Mouse (Mus musculus) midbrain, embryonic 14.5 days (tissue): ENCODE results near the gene Grhl3. TPM values are rescaled to one million over a fixed set of nuclear protein-coding genes. Genes with fewer than 3 reads are reported as not detected.

Source experiments
- ATAC-seq: fragments of 200-750 bp; cut with Nextera tagmentation; 2 replicates; pipeline ENCODE4 v1.8.0; 2017; ENCODE audit warnings: moderate number of reproducible peaks, moderate library complexity; ENCODE audit not compliant: low FRiP score, low TSS enrichment
- DNase-seq: peaks from one replicate; pipeline ENCODE4 v3.0.0-alpha.2; 2015
- H3K27ac ChIP-seq: fragments of 300-500 bp; sonication (generic); replicated peaks from 2 replicates; pipeline ENCODE4 v1.5.1; 2014; ENCODE audit warnings: mild to moderate bottlenecking, low read depth, low read length, moderate library complexity
- H3K27me3 ChIP-seq: fragments of 300-500 bp; sonication (generic); 2 replicates; pipeline ENCODE4 v1.6.1; 2014; ENCODE audit warnings: low read length, control low read depth, mixed read lengths; ENCODE audit not compliant: control insufficient read depth, insufficient read depth
- H3K36me3 ChIP-seq: fragments of 300-500 bp; sonication (generic); 2 replicates; pipeline ENCODE4 v1.6.1; 2014; ENCODE audit warnings: low read length, control low read depth; ENCODE audit not compliant: control insufficient read depth, insufficient read depth
- H3K4me1 ChIP-seq: fragments of 300-500 bp; sonication (generic); 2 replicates; pipeline ENCODE4 v1.6.1; 2014; ENCODE audit warnings: mild to moderate bottlenecking, antibody characterized with exemption, low read length, control low read depth; ENCODE audit not compliant: control insufficient read depth, insufficient read depth
- H3K4me2 ChIP-seq: fragments of 300-500 bp; sonication (generic); 2 replicates; pipeline ENCODE4 v1.6.1; 2014; ENCODE audit warnings: mild to moderate bottlenecking, low read length, moderate library complexity
- H3K4me3 ChIP-seq: fragments of 300-500 bp; sonication (generic); replicated peaks from 2 replicates; pipeline ENCODE4 v1.5.1; 2014; ENCODE audit warnings: low read depth, low read length
- H3K9ac ChIP-seq: fragments of 300-500 bp; sonication (generic); replicated peaks from 2 replicates; pipeline ENCODE4 v1.6.1; 2014; ENCODE audit warnings: mild to moderate bottlenecking, low read length, moderate library complexity
- H3K9me3 ChIP-seq: fragments of 300-500 bp; sonication (generic); 2 replicates; pipeline ENCODE4 v1.6.1; 2016; ENCODE audit warnings: low read length, control low read depth, mixed read lengths; ENCODE audit not compliant: control insufficient read depth
- WGBS: fragments of 180-500 bp; shearing (Covaris S2); extraction: QIAGEN DNeasy Blood & Tissue Kit; methylation state at CpG from one replicate; pipeline ENCODE4 v1.1.7; 2014; 5-methylcytosine and 5-hydroxymethylcytosine counted together
- polyA plus RNA-seq: library from polyadenylated mRNA; unstranded; fragments of >200 nt; fragmentation: Nextera tagmentation; extraction: Ambion mirVana; gene quantifications from 2 replicates; pipeline ENCODE4 v1.2.1, GENCODE M21; 2014

Grhl3 gene
- polyA plus RNA-seq, 1 experiment from 2014 or later, result 1.6 TPM

DNA sequence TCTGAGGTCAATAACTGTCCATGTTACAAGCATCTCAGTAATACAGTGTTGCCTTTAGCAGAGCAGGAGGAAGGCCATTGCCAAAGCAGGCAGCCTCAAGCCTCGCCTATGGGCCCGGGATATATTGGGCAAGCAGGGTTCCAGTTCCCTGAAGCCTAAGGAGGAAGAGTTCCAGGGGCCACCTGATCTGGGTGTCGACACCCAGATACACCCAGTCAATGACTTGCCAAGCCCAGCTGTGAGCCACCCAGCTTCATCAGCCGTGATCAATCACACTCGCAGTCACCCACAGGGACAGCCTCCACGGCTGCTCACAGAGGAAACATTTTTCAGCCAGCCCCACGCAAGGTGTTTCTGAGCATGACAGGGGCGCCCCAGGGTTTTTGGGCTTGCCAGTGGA lies 5.9 kb downstream of the Grhl3 start:
- Histone ChIP-seq H3K27ac (no peak overlapping the region), H3K9ac (no peak overlapping the region), H3K4me1 (peaks cover 41% of the 10 kb centered on the region), H3K9me3 (no peaks in the 10 kb centered on the region), H3K36me3 (no peaks in the 10 kb centered on the region), H3K27me3 (peaks cover 30% of the 10 kb centered on the region; the same call in 1 of the 2 replicates), H3K4me2 (no peak overlapping the region), H3K4me3 (no peak overlapping the region)
- 74% methylated on average over 8 of the region's 8 CpGs for WGBS
- DNase-seq (no peak), ATAC-seq (no peak)

DNA sequence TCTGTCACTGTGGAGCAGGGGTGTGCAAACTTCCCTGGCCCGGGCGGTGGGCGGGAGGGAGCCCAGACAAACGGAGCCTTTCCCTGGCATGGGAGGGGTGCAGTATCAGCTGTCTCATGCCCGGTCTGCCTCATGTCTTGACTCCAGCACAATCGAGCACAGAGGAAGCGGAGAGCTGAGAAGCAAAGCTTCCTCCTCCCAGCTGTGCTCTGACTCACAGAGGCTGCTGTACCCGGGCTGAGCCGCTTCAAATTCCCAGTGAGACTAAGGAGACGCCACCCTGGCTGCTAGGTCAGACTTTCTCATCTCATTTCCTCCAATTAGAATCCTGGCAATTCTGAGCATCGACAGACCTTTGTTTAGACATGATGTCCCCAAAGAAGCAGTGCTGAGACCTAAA lies 6.4 kb downstream of the Grhl3 start:
- no peak overlapping the region for H3K9ac ChIP-seq
- no peak for ATAC-seq
- DNase-seq, result no peak
- no peaks in the 10 kb centered on the region for H3K36me3 ChIP-seq
- H3K27me3 ChIP-seq, result peaks cover 25% of the 10 kb centered on the region; the same call in 1 of the 2 replicates
- no peak overlapping the region for H3K27ac ChIP-seq
- H3K4me2 ChIP-seq, result no peak overlapping the region
- WGBS, result 39% methylated on average over 11 of the region's 11 CpGs
- H3K4me1 ChIP-seq, result peaks cover 38% of the 10 kb centered on the region
- no peak overlapping the region for H3K4me3 ChIP-seq
- H3K9me3 ChIP-seq, result no peaks in the 10 kb centered on the region

DNA sequence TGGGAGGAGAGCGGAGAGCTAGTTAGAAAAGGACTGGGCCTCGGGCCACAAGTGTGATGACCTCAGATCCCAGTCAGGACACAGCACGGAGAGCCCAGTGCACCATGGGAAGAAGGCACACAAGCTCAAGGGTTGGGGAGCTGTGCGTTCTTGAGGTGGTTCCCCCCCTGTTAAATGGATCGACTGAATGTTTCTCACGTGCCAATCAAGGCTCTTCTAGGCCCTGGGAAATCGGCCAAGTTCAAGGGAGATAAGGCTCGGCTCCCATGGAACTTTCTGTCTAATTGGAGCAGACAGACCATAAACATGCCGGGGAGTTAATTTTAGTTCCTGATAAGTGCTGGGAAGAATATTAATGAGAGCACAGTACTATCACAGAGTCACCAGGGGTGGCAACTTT lies 8.0 kb downstream of the Grhl3 start:
- no peak overlapping the region for H3K27ac ChIP-seq
- WGBS, result 39% methylated on average over 9 of the region's 9 CpGs
- DNase-seq, result peak; percentile 60
- peaks cover 10% of the 10 kb centered on the region; the same call in 1 of the 2 replicates for H3K27me3 ChIP-seq
- no peak overlapping the region for H3K9ac ChIP-seq
- no peaks in the 10 kb centered on the region for H3K9me3 ChIP-seq
- no peak for ATAC-seq
- H3K4me1 ChIP-seq, result peaks cover 26% of the 10 kb centered on the region
- no peak overlapping the region for H3K4me2 ChIP-seq
- H3K4me3 ChIP-seq, result no peak overlapping the region
- H3K36me3 ChIP-seq, result no peaks in the 10 kb centered on the region

DNA sequence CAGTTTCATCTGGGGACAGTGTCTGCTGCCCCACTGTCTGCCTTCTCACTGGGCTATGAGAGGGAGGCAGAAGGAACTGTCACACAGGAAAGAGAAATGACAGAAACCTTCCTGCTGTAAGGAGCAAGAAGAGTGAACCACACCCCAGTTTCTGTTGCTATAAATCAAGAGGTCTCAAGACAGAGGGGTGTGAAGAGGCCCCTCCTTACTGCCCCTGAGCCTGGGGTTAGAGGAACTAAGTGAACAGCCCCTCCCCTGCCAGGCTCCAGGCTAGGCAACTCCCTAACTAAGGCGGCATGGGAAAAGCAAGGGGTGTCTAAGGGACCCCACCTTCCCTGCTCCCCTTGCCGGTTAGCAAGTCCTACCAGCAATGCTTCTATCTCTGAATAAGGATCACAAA lies 9.6 kb downstream of the Grhl3 start:
- Histone ChIP-seq H3K4me1 (peaks cover 18% of the 10 kb centered on the region), H3K4me2 (no peak overlapping the region), H3K27ac (no peak overlapping the region), H3K4me3 (no peak overlapping the region), H3K27me3 (peaks cover 2% of the 10 kb centered on the region; the same call in 1 of the 2 replicates), H3K9me3 (no peaks in the 10 kb centered on the region), H3K9ac (no peak overlapping the region), H3K36me3 (no peaks in the 10 kb centered on the region)
- WGBS, result 56% methylated on average over 2 of the region's 2 CpGs
- no peak for ATAC-seq
- no peak for DNase-seq

DNA sequence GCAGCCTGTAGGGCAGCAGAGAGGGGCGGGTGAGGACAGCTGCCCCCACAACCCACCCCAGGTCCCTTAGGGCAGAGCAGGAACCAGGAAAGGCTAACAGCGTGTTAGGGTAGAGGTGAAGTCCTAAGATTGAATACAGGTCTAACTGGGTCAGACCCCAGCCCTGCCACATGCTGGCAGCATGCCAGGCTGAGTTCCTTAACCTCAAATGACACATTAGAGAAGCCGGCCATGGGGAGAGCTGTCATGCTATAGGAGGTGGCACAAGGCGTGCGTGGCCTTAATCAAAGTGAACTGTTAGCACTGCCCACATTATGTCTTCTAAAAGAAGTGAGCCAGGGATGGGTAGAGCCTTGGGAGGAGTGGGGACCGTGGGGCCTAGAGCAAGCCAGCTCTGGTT lies 24.1 kb downstream of the Grhl3 start:
- 69% methylated on average over 6 of the region's 6 CpGs for WGBS
- H3K27me3 ChIP-seq, result no peaks in the 10 kb centered on the region
- peaks cover 28% of the 10 kb centered on the region for H3K4me1 ChIP-seq
- ATAC-seq, result no peak
- DNase-seq, result no peak
- H3K36me3 ChIP-seq, result no peaks in the 10 kb centered on the region
- no peak overlapping the region for H3K27ac ChIP-seq
- H3K9ac ChIP-seq, result no peak overlapping the region
- H3K9me3 ChIP-seq, result no peaks in the 10 kb centered on the region
- no peak overlapping the region for H3K4me2 ChIP-seq
- H3K4me3 ChIP-seq, result no peak overlapping the region

DNA sequence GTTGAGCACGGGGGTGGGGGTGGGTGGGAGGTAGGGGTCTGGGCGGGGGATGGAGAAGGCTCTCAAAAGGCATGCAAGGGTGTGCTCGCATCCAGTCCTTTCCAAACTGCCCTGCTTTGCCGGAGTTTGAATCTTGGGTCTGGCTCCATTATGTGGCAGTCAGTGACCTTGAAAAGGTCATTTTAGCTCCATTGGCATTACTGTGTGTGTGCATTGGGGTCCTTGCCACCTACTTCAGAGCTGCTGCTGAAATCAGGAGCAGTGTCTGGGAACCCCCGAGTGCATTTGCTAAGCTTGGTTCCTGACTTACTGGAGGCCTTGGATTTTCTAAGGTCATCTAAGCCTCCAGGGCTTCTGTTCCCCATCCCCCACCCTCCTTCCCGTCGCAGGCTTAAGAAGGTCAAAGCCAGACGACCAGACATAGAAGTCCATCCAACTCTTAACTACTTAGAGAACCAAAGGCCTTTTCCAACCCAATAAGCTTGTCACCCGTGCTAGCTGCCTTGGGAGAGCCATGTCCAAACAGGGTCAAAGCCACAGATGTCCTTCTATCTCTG lies 24.8 kb downstream of the Grhl3 start:
- H3K4me1 ChIP-seq, result peaks cover 28% of the 10 kb centered on the region
- WGBS, result 30% methylated on average over 9 of the region's 9 CpGs
- ATAC-seq (no peak), DNase-seq (no peak)
- no peaks in the 10 kb centered on the region for H3K9me3 ChIP-seq
- no peaks in the 10 kb centered on the region for H3K27me3 ChIP-seq
- no peak overlapping the region for H3K4me3 ChIP-seq
- H3K36me3 ChIP-seq, result no peaks in the 10 kb centered on the region
- no peak overlapping the region for H3K27ac ChIP-seq
- H3K4me2 ChIP-seq, result no peak overlapping the region
- H3K9ac ChIP-seq, result no peak overlapping the region

DNA sequence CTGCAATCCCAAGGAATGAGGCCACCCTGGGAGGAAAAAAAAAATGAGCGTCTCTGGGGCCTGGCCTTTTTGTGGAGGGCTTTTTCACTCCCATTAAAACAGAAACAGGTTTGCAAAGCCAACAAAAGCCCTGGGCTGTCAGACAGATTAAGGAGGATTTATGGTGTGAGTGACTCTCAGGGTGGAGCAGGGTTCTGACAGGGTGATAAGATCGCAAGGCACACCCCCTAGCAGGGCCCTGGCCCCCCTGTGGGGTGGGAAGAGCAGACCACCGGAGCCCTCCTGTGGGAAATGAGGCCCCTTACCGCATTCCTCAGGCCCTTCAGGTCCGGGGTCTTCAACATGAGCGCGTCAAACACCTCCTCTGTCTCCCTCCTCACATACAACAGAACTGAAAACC lies 25.3 kb downstream of the Grhl3 start:
- WGBS, result 10% methylated on average over 7 of the region's 7 CpGs
- Histone ChIP-seq H3K4me2 (no peak overlapping the region), H3K9me3 (no peaks in the 10 kb centered on the region), H3K4me1 (peaks cover 25% of the 10 kb centered on the region), H3K27me3 (no peaks in the 10 kb centered on the region), H3K27ac (no peak overlapping the region), H3K4me3 (no peak overlapping the region), H3K36me3 (no peaks in the 10 kb centered on the region), H3K9ac (no peak overlapping the region)
- ATAC-seq (no peak), DNase-seq (no peak)

DNA sequence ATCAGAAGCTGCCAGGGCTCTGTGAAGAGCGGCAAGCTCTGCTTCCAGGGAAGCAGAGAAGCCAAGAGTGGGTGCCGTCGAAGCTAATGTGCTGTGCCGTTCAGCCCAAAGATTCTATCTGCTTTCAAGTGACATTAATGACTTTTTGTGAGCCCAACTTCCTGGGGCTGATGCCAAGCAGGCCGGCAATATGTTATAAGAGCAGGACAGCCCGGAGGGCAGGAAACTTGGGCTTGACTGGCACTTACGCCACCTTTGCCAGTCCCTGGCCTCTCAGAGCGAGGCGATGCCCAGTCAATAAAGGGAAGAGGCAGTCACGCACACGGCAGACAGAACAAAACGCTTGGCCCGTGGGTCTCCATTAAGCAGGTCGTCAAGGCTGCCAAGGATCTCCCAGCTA lies 25.9 kb downstream of the Grhl3 start:
- DNase-seq (no peak), ATAC-seq (no peak)
- WGBS, result 51% methylated on average over 14 of the region's 14 CpGs
- Histone ChIP-seq H3K4me2 (no peak overlapping the region), H3K4me3 (no peak overlapping the region), H3K36me3 (no peaks in the 10 kb centered on the region), H3K27ac (no peak overlapping the region), H3K9ac (no peak overlapping the region), H3K4me1 (peaks cover 20% of the 10 kb centered on the region), H3K9me3 (no peaks in the 10 kb centered on the region), H3K27me3 (no peaks in the 10 kb centered on the region)

DNA sequence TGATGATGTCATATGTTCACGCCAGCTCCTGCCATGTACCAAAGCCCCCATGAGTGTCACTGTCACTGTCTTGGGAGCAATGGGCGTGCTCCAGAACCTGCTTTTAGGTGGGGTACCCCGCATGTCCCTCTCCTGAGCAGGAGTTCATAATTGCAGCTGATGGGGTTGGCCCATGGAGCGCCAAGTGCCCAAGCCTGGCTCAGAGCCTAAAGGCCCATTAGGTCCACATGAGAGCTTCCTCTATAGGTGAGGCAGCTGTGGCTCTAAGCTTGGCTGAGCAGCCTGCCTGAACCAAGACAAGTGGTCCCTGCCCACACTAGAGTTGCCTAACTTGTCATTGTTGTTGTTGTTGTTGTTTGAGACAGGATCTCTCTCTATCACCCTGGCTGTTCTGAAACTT lies 26.6 kb downstream of the Grhl3 start:
- Histone ChIP-seq H3K27ac (no peak overlapping the region), H3K9ac (no peak overlapping the region), H3K36me3 (no peaks in the 10 kb centered on the region), H3K27me3 (no peaks in the 10 kb centered on the region), H3K4me1 (peaks cover 15% of the 10 kb centered on the region), H3K4me2 (no peak overlapping the region), H3K4me3 (no peak overlapping the region), H3K9me3 (no peaks in the 10 kb centered on the region)
- no peak for ATAC-seq
- WGBS, result 85% methylated on average over 4 of the region's 4 CpGs
- no peak for DNase-seq
